Comparison of ENCODE assay signal across 14 mouse cellular contexts in genomic region chr8:124275377-124276071, GRCm38 (mm10). TPM values are rescaled to one million over a fixed set of nuclear protein-coding genes. Genes with fewer than 3 reads are reported as not detected.
DNase-seq lines count a peak whose midpoint lies in the region; TF ChIP-seq lines count a peak whose summit lies in the region.
"Had no signal": no experiment of that assay in that cellular context is flagged by ENCODE, and none has a peak within 500 bp of the region (broad histone marks: within the 10 kb centered on the region; RNA-seq: fewer than 3 reads in every experiment).

No protein-coding gene starts in this region.

- peak overlapping the region; percentile 4; the same call in 1 of the 2 replicates for H3K4me3 ChIP-seq in layer of hippocampus, adult 2 months
- H3K4me3 ChIP-seq: embryonic facial prominence, embryonic 12.5 days; kidney, embryonic 15.5 days; neural tube, embryonic 15.5 days had no signal

- H3K27ac ChIP-seq in layer of hippocampus, adult 2 months = peak overlapping the region; percentile 89
- H3K27ac ChIP-seq: embryonic facial prominence, embryonic 12.5 days; kidney, embryonic 15.5 days had no signal

- DNase-seq in adrenal gland, adult (ENCODE audit: inconsistent age in 2 of 2, low spot score in 1 of 2) = peak; percentile 70 to 73
- DNase-seq in adrenal gland, postnatal 4 days (ENCODE audit: low spot score in 2 of 2) = no peak
- no peak for DNase-seq in layer of hippocampus, adult 2 months (ENCODE audit: low spot score in 2 of 2)
- no peak for DNase-seq in layer of hippocampus, adult 9-10 months (ENCODE audit: low spot score)
- DNase-seq in thymus, postnatal 36 days = peak; percentile 26 to 42
- no peak for DNase-seq in thymus, postnatal 25 days
- no peak for DNase-seq in heart, adult 9 months (ENCODE audit: low spot score in 2 of 2)
- no peak for DNase-seq in embryo, embryonic 11 days
- DNase-seq: cerebellum, adult 9-11 months; heart, adult 18-20 months; heart, postnatal 10 days had no signal

- TF ChIP-seq CTCF in layer of hippocampus, adult 2 months (conservative IDR thresholded peaks at IDR 0.05) = no peak

RNA-seq across cellular contexts. Expression of gene Galnt2, which starts 44.3 kb away (rescaled TPM):
- 10 to 100 TPM; 65.3 to 81.1 TPM for total RNA-seq in adrenal gland, postnatal 4 days (2021)
- total RNA-seq in layer of hippocampus, adult 2 months (2021) = 10 to 100 TPM; 34.5 to 44.5 TPM

Comparison
In these comparisons a context has a peak if more than half of its experiments do, and no peak if none do; other contexts are left out.
1. DNase-seq: peak in adrenal gland, adult (2 of 2) and thymus, postnatal 36 days (2 of 2); none in adrenal gland, postnatal 4 days (0 of 2), layer of hippocampus, adult 2 months (0 of 2), layer of hippocampus, adult 9-10 months (single experiment), thymus, postnatal 25 days (single experiment), heart, adult 9 months (0 of 2) and embryo, embryonic 11 days (single experiment).